Mouse (Mus musculus): ENCODE measurements around the gene Cplx2.

Cplx2 gene
- long read RNA-seq, experiment 1, full-length matches to known transcripts: 1 of 3 reads
- long read RNA-seq, experiment 1, partial matches to known transcripts: 0 of 3 reads
- long read RNA-seq, experiment 1, other reads (novel, unspliced or antisense): 2 of 3 reads
- long read RNA-seq, experiment 2, partial matches to known transcripts: 1 of 5 reads
- long read RNA-seq, experiment 2, other reads (novel, unspliced or antisense): 4 of 5 reads

DNA sequence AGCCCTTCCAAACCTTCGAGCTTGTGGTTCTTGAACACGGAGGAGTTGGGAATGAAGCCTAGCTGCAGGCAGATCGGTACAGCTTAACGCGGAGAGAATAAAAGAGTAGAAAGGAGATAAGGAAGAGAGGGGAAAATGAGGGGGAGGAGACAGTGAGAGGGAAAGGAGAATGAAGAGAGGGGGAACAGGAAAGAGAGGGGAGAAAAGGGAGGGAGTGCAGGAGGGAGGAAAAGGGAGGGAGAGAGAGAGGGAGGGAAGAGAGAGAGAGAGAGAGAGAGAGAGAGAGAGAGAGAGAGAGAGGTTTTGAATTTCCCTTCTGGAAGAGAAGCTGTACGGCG is at the start of gene Cplx2:
TSS of gene Cplx2 (plus strand) at position 301 of the 338 bp plus-strand sequence.
- intact Hi-C loops (cut with DNase I): loop anchor here (2.0 to 5.0 kb wide), 2 partner anchors 76 to 122 kb away; no protein-coding TSS in a partner anchor

DNA sequence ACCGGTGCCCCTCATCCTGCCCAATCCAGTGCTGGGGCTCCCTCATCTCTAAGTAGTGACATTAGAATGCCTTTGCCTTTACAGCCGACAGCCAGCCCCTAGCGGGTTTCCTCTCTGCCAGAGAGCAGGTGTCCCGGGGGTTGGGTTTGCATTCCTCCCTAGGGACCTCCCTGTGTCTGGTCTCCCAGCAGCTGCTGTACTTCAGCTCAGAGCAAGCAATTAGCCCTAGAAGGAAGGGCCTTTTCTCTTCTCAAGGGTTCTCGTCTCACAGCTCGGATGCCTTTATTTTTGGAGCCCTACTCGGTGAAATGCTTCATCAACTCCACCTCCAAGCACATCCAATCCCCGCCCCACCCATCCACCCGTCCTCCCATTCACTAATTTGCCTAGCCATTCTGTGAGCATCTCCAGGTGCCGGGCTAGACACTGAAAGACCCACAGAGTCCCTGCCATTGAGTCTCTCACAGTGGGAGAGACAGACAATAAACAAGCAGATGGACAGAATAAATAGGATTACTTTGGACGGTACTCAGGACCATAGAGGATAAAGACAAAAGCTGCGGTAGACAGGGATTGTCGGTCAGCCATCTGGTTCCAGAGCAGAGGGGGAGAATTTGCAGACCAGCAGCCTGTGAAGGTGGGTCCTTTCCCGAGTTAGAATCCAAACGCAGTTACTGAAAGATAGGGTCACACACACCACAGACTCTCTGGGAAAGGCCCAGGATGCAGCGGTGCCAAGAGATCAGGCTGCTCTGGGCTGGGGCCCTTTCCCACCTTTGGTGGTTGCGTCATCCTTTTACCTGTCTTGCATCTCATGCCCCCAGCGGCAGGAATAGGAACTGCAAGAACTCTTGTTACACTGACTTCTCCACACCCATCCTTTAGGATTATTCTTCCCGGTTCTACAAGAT is 48.5 kb upstream of the Cplx2 start:
- intact Hi-C loops (cut with DNase I): no loop called here

GRCm38 (mm10) chr13:54323307-54324165 is 47.6 kb upstream of the Cplx2 start:
- intact Hi-C loops (cut with DNase I): no loop called here

- intact Hi-C loops (cut with DNase I): no loop called here
Observed at GRCm38 (mm10) chr13:54324178-54324577, 47.0 kb upstream of the Cplx2 start.

DNA sequence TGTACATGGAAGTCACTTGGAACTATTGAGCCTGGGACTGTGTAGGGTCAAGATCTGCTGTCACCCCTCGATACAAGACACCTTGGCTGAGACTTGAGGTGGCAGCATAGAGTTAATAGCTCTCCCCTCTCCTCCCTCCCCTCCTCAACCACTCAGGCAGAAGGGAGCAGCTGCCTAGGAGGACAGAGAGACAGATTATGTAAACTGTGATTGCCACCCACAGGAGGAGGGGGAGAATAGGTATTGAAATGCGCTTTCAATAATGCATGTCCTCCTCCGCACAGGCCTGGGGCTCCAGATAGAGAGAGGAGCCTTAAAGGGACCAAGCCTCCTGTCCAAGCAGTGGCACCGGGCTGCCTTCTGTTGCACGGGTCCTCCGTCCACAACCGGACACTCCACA is 45.3 kb upstream of the Cplx2 start:
- intact Hi-C loops (cut with DNase I): loop anchor here (5.0 kb wide), 1 partner anchor 121 kb away; no protein-coding TSS in a partner anchor

GRCm38 (mm10) chr13:54326686-54327447 is 44.3 kb upstream of the Cplx2 start:
- intact Hi-C loops (cut with DNase I): loop anchor here (5.0 kb wide), 1 partner anchor 120 kb away; no protein-coding TSS in a partner anchor

GRCm38 (mm10) chr13:54328029-54328428 is 43.1 kb upstream of the Cplx2 start:
- intact Hi-C loops (cut with DNase I): loop anchor here (5.0 kb wide), 1 partner anchor 119 kb away; no protein-coding TSS in a partner anchor

DNA sequence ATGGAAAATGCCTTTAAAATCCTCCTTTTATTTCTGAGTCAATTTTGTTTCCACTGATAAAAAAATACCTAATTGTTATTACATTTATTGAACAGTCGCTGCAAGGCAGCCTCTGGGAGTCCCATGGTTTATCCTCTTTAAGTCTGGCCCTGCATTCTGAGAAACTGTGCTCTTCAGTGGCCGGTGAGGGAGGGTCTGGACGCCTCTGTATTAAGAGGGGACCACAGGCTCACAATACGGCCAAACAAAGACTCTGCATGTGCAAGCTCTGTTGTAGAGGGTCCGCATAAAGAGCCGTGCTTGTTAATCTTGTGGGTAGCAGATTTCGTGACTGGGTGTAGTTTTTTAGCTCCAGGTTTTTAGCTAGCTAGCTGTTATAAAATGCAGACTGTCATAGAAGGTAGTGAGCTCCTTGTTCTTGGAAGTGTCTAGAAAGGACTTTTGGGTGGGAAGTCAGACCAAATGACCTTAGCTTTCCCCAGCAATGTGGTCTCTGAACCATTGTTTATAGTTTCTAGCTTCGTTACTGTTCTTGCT is 42.1 kb upstream of the Cplx2 start:
- intact Hi-C loops (cut with DNase I): loop anchor here (5.0 kb wide), 1 partner anchor 118 kb away; no protein-coding TSS in a partner anchor

GRCm38 (mm10) chr13:54331825-54332675 is 39.1 kb upstream of the Cplx2 start:
- intact Hi-C loops (cut with DNase I): no loop called here

DNA sequence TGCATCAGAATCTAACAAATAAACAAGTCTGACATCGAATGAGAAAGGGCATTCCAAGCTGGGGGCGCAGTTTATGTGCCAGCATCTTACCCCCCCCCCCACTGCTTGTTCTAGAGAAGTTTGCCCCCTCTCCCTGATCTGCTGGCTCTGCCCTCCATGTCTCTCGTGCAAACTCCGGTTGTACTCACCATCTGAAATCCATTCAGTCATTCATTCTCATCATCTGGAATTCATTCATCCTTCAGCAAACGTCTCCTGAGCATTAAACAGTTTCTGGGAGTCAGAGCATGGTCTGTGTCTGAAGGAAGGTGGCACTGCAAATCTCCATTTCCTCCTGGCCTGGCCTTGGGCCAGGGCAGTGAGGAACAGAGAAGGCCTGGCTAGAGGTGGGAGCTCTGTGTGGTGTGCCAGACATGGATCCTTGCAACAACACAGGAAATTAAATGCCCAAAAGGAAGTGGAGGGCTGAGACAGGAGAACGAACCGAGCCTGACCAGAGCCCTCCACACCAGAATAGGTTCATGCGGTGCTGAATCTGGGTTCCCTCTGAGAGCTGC is 38.1 kb upstream of the Cplx2 start:
- intact Hi-C loops (cut with DNase I): no loop called here

- intact Hi-C loops (cut with DNase I): loop anchor here (5.0 kb wide), 1 partner anchor 35 kb away; no protein-coding TSS in a partner anchor
Observed at GRCm38 (mm10) chr13:54337058-54337457, 34.1 kb upstream of the Cplx2 start.

DNA sequence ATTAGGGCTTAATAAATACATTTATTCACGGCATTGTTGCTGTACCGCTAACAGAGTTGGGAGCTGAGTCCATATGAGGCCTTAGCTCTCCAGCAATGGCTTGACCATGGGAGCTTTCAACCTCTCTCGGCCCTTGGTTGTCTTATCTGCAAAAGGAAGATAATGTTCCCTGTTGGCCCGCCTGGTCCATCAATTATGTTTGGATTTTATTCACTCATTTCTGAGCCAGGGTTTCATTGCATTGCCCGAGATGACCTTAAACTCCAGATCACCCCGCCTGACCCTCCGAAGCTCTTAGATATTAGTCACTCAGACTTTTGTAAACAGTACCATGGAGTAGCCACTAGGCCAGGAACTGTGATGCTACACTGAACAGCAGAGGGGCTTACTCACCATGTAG is 33.6 kb upstream of the Cplx2 start:
- intact Hi-C loops (cut with DNase I): loop anchor here (5.0 kb wide), 1 partner anchor 35 kb away; no protein-coding TSS in a partner anchor

DNA sequence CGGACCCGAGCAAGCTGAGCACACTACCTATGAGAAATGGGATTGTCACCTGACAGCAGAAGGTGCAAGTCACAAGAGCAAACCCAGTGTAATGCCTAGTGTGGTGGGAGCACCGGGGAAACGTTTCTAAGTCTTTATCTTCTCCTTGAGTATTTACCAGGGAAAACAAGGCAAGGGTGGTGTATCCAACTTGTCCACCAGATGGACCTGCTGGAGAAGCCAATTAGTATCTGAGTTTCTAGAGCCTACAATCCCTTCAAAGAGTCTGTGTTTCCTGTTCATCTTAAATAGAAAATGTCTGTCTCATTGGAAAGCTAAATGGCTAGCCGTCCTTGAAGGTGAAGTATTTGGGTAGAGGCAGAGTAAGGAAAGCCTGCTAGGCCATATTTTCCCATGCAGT is 32.3 kb upstream of the Cplx2 start:
- intact Hi-C loops (cut with DNase I): loop anchor here (5.0 kb wide), 1 partner anchor 37 kb away; no protein-coding TSS in a partner anchor

DNA sequence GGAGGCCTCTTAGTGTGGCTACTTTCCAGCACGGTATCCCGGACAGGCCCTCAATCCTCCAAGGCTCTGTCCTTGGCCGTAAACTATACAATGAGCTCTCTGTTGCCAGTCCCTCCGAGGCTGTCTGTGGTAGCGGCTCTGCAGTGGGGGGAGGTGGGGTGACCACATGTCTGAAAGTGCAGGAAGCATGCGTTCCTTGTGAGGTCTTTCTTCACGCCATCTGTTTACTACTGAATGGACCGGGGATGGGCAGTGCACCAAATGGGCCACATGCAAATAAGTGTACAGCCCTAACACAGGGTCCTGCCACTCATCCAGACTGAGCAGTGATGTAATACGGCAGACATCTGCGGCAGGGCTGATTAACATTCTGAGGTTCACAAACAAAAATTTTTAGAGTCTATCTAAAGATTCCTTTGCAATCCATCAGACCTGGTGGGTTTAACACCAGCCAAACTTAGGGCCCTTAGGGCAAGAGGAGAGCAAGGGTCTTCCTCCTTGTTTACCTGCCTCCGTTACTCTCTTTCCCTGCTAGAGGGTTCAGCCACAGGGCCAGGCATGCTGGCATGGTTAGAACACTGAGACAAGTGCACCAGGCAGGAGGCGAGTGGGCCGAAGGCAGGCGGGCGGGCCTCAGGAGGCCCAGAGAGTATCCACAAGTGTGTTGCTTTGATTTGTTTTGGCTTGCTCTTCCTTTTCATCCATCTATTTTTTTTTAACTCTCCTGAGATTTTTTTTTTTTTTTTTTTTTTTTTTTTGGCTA is 25.1 kb upstream of the Cplx2 start:
- intact Hi-C loops (cut with DNase I): no loop called here

DNA sequence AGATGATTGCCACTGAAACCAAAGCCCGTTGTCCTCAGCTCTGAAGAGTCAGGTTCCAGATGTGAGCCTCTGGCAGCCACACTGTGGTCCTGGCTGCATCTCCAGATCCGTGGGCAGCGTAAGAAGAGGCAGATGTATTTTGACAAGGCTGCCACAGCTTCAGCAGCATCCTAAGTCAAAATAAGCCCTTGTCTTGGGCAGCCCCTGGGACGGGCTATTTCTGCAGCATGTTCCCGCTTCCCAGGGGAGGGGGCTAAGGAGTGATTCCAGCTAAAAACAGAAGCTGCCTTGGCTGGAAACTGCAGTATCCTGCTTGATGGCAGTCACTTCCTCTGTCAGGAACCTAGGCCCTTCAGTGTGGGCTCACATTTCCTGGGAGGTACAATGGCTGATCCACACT is 23.1 kb upstream of the Cplx2 start:
- intact Hi-C loops (cut with DNase I): no loop called here

GRCm38 (mm10) chr13:54349126-54349759 is 21.9 kb upstream of the Cplx2 start:
- intact Hi-C loops (cut with DNase I): no loop called here

DNA sequence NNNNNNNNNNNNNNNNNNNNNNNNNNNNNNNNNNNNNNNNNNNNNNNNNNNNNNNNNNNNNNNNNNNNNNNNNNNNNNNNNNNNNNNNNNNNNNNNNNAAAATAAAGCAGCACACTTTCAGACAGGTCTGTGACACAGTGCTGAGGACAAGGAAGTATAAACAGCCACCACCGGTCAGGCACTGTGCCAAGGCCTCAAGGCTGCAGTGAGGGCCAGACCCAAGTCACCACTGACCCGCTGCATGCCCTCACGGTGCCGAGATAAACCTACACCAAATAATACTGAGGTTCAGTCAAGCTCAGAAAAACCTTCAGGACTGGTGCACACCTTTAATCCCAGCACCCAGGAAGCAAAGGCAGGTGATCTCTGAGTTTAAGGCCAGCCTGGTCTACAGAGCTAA is 13.7 kb upstream of the Cplx2 start:
- intact Hi-C loops (cut with DNase I): no loop called here

- intact Hi-C loops (cut with DNase I): no loop called here
Observed at GRCm38 (mm10) chr13:54359181-54359580, 12.0 kb upstream of the Cplx2 start.

Data from adrenal gland (tissue).